Mouse (Mus musculus) kidney, postnatal 14 days (tissue): Measurements from ENCODE around the gene H3f3a.
"Not testable (repeated sequence)": the region's sequence is repeated elsewhere in the genome, so short reads cannot be mapped to it uniquely, and the experiment has no call there.

Experiments used
- DNase-seq: peaks from one replicate; pipeline ENCODE4 v3.0.0; 2022; ENCODE audit warnings: mixed read lengths

H3f3a gene

GRCm38 (mm10) chr1:180813885-180814740 lies at the start of gene H3f3a:
Gene H3f3a, minus strand, starts transcription at chr1:180813943.
- peak; percentile 93 for DNase-seq

- DNase-seq = no peak
Measured at GRCm38 (mm10) chr1:180860030-180860429, 46.3 kb upstream of the H3f3a start.

DNA sequence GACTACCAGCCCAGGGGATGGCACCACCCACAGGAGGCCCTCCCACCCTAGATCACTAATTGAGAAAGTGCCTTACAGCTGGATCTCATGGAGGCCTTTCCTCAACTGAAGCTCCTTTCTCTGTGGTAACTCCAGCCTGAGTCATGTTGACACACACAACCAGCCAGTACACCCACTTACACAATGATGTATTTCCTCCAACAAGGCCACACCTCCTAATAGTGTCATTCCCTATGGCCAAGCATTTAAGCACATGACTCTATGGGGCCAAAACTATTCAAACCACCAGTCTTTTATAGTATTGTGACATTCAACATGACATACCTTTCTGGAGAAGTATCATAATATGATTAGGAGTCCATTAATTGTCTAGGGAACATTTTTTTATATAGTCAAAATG lies 45.0 kb upstream of the H3f3a start:
- no peak for DNase-seq

DNA sequence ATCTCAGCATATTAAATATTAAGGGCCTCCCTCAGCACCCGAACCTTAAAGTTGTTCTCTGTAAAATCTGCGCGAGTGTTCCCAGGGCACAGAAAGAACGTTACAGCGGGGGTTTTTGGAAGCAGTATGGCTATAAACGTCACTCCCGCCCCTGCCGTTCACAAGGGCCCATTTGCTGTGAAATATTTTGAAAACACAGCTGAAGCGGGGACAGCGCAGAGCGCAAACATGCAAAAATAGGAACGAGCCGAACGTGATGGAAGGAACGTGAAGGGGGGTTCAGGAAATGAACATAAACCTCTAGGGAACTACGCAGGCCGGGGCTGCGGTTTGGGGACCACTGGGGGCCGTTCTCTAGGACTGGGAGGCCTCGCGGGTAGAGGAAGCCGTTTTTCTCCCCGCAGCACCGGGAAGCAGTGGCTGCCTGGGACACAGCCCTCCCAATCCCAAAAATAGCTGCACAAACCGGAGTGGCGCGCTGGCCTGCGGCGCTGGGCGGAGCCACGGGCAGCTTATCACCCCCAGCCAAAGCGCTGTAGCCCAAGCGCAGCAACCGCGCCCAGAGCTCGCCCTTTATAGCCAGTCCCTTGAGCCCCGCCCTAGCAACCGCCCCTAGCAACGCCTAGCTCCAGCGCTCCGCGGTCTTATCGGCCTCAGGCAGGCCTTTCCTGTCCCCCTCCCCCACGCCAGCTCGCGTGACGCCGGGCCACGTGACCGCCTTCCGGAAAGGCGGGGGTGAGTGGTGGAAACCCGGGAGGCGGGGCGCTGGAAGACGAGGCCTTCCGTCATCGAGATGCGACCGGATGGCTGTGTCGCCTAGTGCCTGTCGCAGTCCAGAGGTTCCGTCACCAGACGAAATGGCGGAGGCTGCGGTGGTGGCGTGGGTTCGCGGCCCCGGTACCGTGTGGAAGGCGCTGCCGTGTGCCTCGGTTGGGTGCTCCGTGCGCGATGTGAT lies 36.9 kb upstream of the H3f3a start, which contains the start of gene Sde2:
Gene Sde2, plus strand, starts transcription at position 812 of the 955 bp plus-strand sequence.
- peak; percentile 100 for DNase-seq

DNA sequence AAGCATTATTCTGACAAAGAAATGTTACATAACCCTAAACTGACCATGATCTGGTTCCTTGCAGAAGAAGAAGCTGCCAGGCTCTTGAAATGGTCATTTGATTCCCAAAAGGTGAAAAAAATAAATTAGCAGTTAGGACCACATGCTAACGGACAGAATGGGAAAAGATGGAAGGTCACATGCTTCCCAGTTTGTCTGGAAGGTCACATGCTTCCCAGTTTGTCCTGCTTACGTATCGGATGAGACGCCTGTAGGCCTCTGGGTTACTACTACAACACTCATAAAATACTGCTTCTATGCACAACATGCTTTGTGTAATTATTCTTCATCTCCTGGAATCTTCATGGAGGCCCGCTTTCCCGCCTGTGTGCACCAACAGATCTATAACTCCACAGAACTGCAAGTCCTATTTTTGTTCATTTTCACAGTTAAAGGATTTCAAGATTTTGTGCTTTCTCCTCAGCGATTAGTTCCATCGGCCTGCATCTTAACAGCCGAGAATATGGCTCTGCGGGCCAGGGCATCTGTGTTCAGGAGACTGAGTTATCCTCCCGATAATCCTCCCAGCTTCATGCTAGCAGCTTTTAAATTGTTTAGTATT lies 36.1 kb upstream of the H3f3a start:
- no peak for DNase-seq

DNA sequence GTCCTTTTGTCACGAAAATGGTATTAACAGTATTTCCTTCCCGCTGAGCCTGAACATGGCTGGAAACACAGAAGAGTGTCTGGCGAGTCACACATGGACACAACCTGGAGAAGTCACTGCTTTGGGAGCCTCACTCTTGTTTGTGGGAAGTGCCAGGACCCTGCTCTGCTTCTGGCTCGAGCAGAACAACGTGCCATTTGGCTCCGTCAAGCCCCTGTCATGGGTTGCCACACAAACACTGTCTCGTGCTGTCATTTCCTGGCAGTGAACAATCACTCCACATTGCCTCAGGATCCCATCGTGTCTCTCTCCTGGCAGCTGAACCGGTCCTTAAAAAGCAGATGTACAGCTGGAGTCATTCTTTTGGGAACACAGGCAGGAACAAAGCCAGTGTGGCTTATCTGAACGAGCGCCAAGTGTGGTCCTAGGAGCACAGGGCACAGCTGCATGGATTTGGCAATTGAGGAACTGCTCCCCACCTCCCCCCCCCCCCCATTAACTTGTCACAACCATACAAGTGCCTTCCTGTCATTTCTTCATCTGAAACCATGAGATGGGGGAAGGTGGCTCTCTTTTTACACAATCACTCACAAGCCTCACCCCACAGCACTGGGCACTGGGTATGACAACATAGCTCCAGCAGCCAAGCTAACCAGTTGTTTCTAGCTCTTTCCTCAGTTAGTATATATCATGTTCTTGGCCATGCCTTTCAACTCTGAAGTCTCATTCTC lies 34.9 kb upstream of the H3f3a start:
- DNase-seq = peak; percentile 58

DNA sequence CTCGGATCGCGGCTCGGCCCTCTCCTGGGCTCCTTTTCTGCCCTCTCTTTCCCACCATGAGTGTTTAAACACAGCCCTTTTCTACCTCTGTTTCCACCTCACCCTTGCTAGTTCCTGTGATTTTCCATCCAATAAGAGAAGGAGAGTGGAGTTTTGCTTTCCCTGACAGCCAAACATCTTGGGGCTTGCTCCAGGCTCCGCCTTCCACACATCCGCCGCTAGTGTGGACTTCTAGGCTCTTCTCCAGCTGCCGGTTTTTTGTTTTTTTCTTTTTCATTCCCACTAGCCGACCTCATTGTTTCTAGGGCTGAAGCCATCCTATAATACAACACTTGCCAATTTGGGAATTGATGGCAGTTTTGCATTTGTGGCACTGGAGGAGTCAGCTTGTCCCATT lies 34.4 kb upstream of the H3f3a start:
- peak; percentile 88 for DNase-seq

GRCm38 (mm10) chr1:180841561-180842300 lies 28.0 kb upstream of the H3f3a start:
- no peak for DNase-seq

DNA sequence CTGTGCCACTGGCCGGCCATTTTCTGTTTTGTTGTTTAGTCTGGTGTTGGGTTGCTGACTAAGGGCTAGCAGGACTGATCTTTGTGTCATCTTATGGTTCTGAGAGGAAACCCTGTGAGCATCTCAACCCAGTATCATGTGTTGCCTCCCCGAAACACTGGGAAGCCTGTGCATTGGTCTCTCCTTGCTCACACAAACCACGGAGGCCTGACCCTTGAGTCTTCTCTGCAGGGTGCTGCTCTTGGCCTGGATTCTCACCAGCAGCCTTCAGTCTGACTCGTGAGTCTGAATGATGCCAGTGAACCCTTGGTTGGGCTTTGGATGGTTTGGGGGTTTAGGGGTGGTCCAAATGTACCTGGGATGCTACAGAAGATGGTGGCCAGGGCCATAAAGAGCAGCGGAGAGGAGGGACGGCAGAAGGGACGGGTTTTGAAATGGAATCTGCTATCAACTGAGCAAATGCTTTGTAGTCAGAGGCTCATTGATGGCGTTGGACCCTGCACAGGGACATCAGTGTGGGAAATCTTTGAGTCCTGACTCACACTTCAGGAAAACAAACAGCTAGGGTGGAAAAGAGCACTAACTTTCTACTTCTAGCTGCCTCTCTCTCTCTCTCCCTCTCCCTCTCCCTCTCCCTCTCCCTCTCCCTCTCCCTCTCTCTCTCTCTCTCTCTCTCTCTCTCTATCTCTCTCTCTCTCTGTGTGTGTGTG lies 25.6 kb upstream of the H3f3a start:
- no peak for DNase-seq

GRCm38 (mm10) chr1:180838014-180838413 lies 24.3 kb upstream of the H3f3a start:
- DNase-seq = no peak

- no peak for DNase-seq
Measured at GRCm38 (mm10) chr1:180837186-180837585, 23.4 kb upstream of the H3f3a start.

- DNase-seq = not testable (repeated sequence)
Measured at GRCm38 (mm10) chr1:180836467-180836866, 22.7 kb upstream of the H3f3a start.

DNA sequence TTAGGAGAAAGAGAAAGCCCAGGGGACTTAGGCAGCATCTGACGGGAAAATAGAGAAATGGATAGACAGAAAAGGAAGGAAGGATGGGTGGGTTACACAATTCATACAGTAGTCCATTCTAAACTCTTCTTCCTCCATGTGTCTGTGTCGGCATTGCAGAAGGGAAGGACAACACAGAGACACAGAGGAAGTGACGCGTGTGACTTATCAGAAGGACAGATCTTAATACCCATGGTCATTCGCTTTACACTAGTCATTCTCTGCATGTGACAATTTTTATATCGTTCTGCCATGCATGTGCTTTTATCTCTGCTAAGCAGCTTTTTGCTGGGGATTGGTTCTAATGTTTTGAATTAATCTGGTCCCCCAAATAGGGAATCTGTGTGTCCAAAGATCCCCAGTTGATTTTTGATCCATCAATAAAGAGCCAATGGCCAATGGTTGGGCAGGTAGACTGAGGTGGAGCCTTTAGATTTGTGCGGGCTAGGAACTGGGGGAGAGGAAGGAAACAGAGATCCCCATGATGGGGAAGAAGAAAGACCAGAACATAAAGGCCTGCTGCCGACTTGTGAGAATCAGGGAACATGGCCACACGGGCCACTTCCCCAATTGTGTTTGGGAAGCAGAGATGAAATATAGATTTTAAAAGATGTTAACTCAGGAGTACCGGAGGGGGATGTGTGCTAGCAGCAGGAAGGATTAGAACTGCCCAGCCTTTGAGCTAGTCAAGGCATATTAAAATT lies 21.7 kb upstream of the H3f3a start:
- no peak for DNase-seq

DNA sequence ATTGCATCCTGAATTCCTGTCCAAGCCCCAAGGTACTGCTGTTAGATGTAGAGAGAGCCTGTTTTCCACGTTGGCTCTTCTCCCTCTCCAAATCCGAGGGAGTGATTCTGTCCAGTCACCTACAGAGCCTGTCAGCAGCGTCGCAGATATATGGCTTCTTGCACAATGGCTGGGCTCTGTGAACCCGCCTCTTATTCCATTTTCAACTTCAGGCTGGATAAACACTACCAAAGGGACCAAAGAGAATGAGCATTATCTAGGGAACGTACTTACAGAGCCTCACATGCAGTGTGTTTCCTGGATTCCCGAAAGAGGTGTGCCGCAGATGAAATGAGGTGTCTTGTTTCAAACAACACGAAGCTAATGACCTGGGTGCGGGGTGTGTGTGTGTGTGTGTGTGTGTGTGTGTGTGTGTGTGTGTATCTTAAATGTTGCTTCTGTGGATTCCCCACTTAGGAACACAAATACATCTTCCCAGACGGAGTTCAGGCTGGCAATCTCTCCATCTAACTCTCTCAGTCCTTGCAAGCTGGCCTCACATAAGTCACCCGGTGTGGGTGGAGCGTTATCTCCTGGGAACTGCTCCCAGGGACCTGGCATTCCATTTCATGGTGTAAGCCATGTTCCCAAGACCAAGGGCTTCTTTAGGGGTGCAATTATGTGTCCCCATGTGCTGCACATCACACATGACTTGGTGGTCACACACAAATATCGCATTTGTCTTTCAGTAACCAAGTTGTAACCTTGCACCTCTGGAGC lies 17.0 kb upstream of the H3f3a start:
- DNase-seq = no peak

GRCm38 (mm10) chr1:180830175-180830574 lies 16.4 kb upstream of the H3f3a start:
- DNase-seq = no peak

DNA sequence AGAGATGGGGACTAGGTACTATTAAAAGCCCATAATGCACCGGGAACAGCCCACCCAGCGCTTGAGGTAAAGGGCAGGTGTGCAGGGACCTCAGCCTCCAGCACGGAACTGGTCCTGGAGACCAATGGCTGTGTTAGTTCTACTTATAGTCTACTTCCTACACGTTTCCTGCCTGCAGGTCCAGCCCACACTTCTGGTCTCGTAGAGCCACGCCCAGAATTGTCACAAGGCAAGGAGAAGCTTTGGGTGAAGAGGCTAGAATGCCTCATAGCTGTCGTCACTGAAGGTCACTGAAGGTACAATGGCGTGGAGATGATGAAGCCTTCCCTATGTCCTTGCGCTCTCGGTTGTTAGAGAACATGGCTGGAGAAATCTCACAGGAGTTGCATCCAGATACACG lies 16.0 kb upstream of the H3f3a start:
- DNase-seq = no peak

DNA sequence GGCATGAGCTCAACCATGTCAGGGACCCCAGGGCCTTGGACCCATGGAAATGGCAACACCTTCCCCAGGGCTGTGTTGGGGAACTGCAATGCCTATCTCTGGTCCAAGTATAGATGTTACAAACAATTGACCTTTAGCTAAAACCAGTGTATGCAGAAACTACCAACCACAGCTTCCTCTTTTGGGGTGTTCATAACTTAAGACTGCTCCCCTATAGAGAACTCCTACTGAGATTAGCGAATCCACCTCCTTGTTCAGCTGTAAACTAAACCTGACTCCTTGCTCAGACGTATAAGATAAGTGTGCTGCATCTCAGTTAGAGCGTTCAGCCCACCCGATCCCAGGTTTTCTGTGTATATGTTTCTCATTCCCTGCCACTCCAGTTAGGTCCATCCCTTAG lies 12.9 kb upstream of the H3f3a start:
- DNase-seq = no peak

- no peak for DNase-seq
Measured at GRCm38 (mm10) chr1:180824721-180825120, 11.0 kb upstream of the H3f3a start.

DNA sequence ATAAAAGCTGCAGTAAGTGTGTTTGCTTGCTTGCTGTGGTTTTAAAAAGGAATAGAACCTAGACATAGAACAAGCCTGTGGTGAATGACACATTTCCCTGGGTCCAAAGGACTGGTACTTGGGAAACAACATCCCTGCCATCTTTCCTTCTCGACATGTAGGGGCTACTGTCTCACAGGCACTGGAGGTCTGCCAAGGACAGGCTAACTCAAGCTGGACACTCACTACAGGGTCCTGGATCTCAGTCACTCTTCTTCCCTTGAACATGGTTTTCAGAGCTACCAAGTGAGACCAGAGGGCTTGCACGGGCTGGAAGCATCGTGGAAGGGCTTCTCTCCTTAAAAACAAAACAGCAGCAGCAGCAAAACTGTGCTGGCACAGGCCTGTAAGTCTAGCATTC lies 10.0 kb upstream of the H3f3a start:
- no peak for DNase-seq

- DNase-seq = no peak
Measured at GRCm38 (mm10) chr1:180822276-180822675, 8.5 kb upstream of the H3f3a start.
